Mouse (Mus musculus): Measurements from ENCODE around the gene Cts3. TPM values are rescaled to one million over a fixed set of nuclear protein-coding genes. Genes with fewer than 3 reads are reported as not detected.
"Not testable (repeated sequence)": the region's sequence is repeated elsewhere in the genome, so short reads cannot be mapped to it uniquely, and the experiment has no call there.

Cts3 gene
- polyA plus RNA-seq (2015; fragmentation: Nextera tagmentation; extraction: Ambion mirVana) = not detected in 2 replicates

DNA sequence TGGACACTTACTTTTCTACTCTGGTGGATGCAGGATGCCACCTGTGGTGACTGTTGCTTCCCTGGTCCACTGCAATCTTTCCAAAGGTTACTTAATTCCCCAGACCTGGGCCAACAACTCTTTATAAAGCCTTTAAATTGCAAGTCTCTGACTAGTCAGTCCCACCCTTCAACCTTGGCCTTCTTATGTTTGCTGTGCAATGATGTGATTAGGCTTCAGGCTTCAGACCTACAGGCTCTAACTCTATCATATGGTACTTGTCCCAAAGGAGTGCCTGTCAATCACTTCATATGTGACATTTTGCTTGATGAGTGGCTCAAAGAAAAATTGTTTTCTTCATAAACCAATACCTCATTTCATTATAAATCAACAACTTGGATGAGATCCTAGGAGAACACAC is at the start of gene Cts3:
Gene Cts3 (minus strand): TSS at position 101 of the 400 bp plus-strand sequence.
- Histone ChIP-seq H3K9ac (ENCODE audit: low read length) (no peak within 1 kb of the TSS), H3K4me3 (ENCODE audit: low read length) (no peak within 1 kb of the TSS), H3K4me2 (ENCODE audit: low read depth, low read length) (no peak within 1 kb of the TSS), H3K4me1 (replicated peaks; ENCODE audit: control insufficient read depth, insufficient read depth, low read length) (no peaks in the 10 kb centered on the region), H3K27ac (ENCODE audit: low read length) (no peak within 1 kb of the TSS), H3K27me3 (ENCODE audit: control insufficient read depth, insufficient read depth, low read depth, low read length) (no peaks in the 10 kb centered on the region), H3K9me3 (ENCODE audit: control insufficient read depth, low read length) (no peaks in the 10 kb centered on the region), H3K36me3 (ENCODE audit: control insufficient read depth, insufficient read depth, low read length) (no peaks in the 10 kb centered on the region)
- ATAC-seq (ENCODE audit: low read depth) = no peak

GRCm38 (mm10) chr13:61568074-61568473 is 1.9 kb downstream of the Cts3 start, which contains the start of gene Gm49352:
Gene Gm49352, minus strand, starts transcription at chr13:61568174.
- not testable (repeated sequence) for H3K4me1 ChIP-seq (replicated peaks; ENCODE audit: control insufficient read depth, insufficient read depth, low read length); H3K9me3 ChIP-seq (ENCODE audit: control insufficient read depth, low read length); H3K27me3 ChIP-seq (ENCODE audit: control insufficient read depth, insufficient read depth, low read depth, low read length); H3K27ac ChIP-seq (ENCODE audit: low read length); H3K36me3 ChIP-seq (ENCODE audit: control insufficient read depth, insufficient read depth, low read length); H3K4me2 ChIP-seq (ENCODE audit: low read depth, low read length); ATAC-seq (ENCODE audit: low read depth); H3K4me3 ChIP-seq (ENCODE audit: low read length); H3K9ac ChIP-seq (ENCODE audit: low read length)
- WGBS = 13% methylated on average over 1 of the region's 1 CpGs

DNA sequence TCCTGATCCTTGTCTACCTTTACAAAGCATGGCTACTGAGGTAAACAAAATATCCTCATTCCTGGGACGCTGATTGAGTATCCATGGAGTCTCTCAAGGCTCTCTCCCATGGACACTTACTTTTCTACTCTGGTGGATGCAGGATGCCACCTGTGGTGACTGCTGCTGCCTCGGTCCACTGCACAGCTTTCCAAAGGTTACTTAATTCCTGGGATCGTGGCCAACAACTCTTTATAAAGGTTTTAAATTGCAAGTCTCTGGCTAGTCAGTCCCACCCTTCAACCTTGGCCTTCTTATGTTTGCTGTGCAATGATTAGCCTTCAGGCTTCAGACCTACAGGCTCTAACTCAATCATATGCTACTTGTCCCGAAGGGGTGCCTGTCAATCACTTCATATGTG is 28.3 kb downstream of the Cts3 start, which contains the start of gene Ctsm:
Gene Ctsm (minus strand): TSS at position 209 of the 400 bp plus-strand sequence.
- no peaks in the 10 kb centered on the region for H3K4me1 ChIP-seq (replicated peaks; ENCODE audit: control insufficient read depth, insufficient read depth, low read length)
- H3K9me3 ChIP-seq (ENCODE audit: control insufficient read depth, low read length) = no peaks in the 10 kb centered on the region
- no peaks in the 10 kb centered on the region for H3K27me3 ChIP-seq (ENCODE audit: control insufficient read depth, insufficient read depth, low read depth, low read length)
- no peaks in the 10 kb centered on the region for H3K36me3 ChIP-seq (ENCODE audit: control insufficient read depth, insufficient read depth, low read length)
- 57% methylated on average over 4 of the region's 4 CpGs for WGBS
- H3K27ac ChIP-seq (ENCODE audit: low read length) = no peak within 1 kb of the TSS
- H3K4me2 ChIP-seq (ENCODE audit: low read depth, low read length) = no peak within 1 kb of the TSS
- ATAC-seq (ENCODE audit: low read depth) = no peak
- no peak within 1 kb of the TSS for H3K9ac ChIP-seq (ENCODE audit: low read length)
- H3K4me3 ChIP-seq (ENCODE audit: low read length) = no peak within 1 kb of the TSS

Other genes with a start within 250 kb of the Cts3 start
- gene Cts7, start 211.9 kb downstream of the Cts3 start, polyA plus RNA-seq (2015; fragmentation: Nextera tagmentation; extraction: Ambion mirVana) = not detected in 2 replicates
- not detected in 2 replicates for gene Ctsm, start 28.3 kb downstream of the Cts3 start, polyA plus RNA-seq (2015; fragmentation: Nextera tagmentation; extraction: Ambion mirVana)
- not detected in 2 replicates for gene Gm49352, start 2.0 kb downstream of the Cts3 start, polyA plus RNA-seq (2015; fragmentation: Nextera tagmentation; extraction: Ambion mirVana)